Mouse (Mus musculus): Measurements from ENCODE around the gene Ptpn11.
"Not testable (repeated sequence)": the region's sequence is repeated elsewhere in the genome, so short reads cannot be mapped to it uniquely, and the experiment has no call there.

Ptpn11 gene

DNA sequence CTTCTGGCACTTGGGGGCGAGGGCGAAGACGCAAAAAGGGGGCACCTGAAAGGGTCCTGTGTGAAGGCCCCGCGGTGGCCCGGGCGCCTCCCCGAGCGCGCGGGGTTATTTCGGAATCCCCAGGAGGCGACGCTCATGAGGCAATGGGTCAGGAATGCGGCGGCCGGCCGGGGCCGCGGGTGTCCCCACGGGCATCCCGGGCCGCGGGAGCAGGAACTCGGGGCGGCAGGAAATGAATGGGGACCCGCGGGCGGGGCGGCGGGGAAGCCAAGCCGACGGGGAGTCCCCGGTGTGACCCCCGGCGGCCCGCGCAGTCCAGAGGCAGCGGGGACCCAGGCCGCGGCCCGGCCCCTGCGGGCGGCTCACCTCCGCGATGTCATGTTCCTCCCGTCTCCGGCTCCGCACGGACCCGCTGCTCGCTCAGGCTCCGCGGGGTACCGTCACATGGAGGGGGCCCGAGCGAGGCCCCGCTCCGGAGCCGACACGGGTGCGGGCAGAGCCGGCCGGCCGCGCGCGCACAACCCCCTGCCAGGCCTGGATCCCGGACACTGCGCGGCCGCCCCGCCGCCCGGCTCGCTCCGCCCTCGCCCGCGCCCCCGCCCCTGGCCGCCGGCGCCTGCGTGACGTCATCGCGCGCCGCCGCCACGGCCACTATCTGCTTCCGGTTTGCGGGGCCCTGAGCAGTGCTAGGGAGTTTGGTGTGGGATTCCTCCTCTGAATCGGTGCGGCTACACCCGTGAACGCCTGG, at the start of gene Ptpn11:
Ptpn11 (minus strand) TSS at position 562 of the 748 bp plus-strand sequence.
- peak; percentile 87 for DNase-seq (ENCODE audit: low spot score)

DNA sequence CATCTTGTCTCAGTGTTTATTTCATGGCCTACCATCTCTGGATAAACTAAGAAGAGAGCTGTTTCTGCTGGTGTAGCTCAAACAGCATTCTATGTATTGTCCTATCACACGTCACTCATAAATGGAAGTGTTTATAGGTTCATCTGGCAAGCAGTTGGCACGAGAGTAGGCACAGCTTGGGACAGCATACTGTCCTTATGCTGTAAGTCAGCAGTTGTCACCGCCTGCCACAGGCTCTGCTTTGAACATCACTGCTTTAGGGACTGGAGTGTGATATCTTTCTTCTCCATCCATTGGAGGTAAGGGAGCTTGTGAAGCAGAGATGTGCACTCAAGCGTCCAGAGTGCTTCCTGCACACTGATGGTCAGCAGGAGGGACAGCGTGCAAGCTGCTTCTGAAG, 48.6 kb upstream of the Ptpn11 start:
- no peak for DNase-seq (ENCODE audit: low spot score)

DNA sequence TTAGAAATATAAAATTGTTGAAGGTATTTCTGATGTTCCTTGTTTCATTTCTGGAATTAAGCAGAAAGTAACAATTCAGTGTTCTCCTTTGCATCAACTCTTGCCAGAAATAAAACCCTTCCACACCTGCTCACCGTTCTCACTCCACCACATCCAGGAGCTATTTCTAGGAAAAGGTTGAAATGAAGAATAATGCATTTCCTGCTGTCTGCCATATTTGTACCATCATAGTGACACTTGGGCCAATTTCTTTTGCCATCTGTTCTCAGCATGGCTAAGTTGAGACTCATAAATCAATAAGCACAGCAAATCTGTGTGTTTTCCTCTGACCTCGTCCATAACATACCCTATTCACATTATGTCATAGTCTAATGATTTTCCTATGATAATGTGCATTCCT, 47.0 kb upstream of the Ptpn11 start:
- DNase-seq (ENCODE audit: low spot score), result no peak

DNA sequence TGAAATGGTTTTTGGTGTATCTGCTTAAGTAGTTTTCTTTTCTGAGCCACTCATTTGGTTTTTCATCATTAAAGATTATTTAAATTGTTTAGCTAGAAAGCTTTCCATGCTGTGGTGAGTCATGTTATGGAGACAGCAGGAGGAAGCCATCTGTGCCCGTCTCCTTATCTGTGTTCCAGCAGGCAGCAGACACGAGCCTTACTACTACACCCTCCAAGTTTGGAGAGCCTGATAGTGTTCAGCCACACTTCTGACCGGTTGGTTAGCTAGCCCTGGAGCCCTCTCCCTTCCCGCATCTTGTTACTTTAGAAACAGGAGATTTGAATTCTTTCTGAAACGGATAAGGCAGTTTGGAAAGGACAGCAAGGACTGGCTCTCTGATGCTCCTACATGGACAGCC, 45.0 kb upstream of the Ptpn11 start:
- no peak for DNase-seq (ENCODE audit: low spot score)

DNA sequence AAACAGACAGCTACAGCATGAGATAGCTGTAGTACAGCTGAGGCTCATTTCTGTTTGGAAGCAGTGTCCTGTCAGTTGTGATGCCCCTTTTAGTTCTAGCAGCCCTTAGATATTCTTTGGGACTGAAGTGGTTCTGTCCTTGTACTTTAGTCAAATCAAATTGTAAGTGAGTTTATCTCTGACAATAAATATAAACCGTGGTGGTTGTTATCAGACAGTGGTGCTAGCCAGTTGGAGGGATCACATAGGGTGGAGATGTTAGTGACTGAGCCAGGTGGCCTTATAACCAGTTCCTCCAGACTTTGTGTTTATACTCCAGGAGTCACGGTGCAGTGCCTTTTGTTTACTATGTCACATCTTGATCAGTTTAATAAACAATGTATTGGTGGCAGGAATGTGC, 42.5 kb upstream of the Ptpn11 start:
- DNase-seq (ENCODE audit: low spot score), result no peak

DNA sequence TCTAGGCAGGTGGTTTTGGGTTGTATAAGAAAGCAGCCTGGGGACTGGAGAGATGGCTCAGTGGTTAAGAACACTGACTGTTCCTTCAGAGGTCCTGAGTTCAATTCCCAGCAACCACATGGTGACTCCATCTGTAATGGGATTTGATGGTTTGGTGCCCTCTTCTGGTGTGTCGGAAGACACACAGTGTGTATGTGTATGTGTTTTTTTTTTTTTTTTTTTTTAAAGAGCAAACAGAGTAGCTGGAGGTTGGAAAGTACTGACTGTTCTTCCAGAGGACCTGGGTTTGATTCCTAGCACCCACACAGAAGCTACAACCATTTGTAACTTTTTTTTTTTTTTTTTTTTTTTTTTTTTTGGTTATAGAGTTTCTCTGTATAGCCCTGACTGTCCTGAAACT, 41.6 kb upstream of the Ptpn11 start:
- DNase-seq (ENCODE audit: low spot score), result no peak

DNA sequence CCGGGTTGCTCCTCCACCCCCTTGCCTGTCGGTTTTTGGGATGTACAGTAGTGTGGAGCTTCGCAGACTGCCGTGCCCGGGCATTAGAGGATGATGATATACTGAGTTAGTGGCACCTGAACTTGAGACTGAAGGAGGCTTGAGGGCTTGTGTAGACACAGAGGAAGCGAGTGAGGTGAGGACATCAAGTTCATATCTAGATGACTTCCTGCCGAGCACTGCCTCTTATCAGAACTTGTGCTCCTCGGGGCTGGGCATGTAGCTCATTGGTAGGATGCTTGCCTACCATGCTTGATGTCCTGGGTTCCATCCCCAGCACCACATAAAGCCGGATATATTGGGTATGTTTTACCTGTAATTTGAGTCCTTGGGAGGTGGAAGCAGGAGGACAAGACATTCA, 39.6 kb upstream of the Ptpn11 start:
- no peak for DNase-seq (ENCODE audit: low spot score)

DNA sequence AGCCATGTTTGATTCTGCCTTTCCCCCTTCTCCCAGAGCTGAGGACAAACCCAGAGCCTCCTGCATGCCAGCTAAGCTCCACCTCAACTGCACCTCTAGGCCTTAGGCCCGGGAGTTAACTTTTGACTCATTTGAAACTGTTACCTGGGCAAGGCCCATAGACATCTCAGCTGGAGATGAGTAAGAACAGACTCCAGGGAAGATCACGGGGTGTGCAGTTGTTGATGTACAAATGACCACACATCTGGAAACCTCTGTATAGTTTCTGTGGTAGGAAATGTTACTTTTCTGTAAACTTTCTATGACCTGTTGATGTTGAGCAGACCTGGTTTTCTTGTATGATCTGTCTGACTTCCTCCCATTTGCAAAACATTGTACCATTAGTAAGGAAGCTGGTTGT, 38.0 kb upstream of the Ptpn11 start:
- no peak for DNase-seq (ENCODE audit: low spot score)

DNA sequence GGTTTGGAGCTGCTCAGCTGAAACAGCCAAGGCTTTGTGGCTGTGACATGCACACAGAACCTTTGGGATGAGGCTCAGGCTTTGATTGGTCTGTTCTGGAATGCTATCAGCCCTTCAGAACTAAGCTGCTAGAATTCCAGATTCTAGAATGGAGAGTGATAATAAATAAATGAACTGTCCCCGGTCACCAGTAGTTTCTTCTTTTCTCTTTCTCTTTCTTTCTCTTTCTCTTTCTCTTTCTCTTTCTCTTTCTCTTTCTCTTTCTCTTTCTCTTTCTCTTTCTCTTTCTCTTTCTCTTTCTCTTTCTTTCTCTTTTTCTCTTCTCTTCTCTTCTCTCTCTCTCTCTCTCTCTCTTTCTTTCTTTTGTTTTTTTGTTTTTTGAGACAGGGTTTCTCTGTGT, 36.1 kb upstream of the Ptpn11 start:
- DNase-seq (ENCODE audit: low spot score), result not testable (repeated sequence)

DNA sequence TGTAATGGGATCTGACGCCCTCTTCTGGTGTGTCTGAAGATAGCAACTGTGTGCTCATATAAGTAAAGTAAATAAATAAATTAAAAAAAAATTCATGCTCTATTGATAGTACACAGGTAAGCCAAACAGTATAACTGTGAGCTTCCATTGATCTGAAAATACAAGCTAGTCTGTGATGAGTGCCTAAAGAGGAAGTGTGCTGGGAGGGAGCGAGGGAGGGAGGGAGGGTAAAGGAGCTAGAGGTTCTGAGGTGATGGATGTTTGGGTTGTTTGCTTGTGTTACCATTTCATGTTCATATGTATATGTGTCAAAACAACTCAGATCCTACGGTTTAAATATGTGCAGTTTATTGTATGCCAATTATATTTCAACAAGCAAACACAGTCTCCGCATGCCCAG, 35.6 kb upstream of the Ptpn11 start:
- no peak for DNase-seq (ENCODE audit: low spot score)

DNA sequence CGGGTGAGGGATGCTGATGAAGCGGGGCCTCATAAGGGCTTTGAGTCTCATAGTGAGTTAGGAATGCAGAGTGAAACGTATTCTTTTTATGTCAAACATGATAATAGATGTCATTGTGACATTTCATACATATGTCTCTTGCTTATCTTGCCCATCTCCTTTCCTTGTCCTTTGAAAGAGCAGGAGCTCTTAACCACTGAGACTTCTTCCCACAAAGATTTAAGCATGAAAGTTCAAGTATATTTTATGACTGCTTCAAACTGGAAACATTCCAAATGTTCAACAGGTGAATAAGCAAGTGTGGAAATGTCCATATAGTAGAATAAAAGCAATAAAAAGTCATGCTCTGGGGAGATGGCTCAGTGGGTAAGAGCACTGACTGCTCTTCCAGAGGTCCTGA, 35.2 kb upstream of the Ptpn11 start:
- no peak for DNase-seq (ENCODE audit: low spot score)

DNA sequence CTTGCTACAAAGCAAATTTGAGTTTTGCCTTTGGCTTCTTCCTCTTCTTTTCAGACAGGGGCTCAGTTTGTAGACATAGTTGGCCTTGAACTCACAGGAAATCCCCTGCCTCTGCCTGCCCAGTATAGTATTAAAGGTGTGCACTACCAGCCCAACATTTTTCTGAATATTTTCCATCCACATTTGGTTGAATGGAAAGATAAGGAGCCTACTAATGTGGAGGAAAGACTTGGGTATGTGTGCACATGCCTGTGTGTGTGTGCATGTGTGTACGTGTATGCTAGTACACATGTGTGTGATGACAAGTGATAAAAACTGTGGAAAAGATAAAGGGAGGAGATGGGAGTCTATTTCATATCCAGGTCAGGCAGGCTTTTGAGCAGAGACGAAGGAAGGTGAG, 34.7 kb upstream of the Ptpn11 start:
- no peak for DNase-seq (ENCODE audit: low spot score)

DNA sequence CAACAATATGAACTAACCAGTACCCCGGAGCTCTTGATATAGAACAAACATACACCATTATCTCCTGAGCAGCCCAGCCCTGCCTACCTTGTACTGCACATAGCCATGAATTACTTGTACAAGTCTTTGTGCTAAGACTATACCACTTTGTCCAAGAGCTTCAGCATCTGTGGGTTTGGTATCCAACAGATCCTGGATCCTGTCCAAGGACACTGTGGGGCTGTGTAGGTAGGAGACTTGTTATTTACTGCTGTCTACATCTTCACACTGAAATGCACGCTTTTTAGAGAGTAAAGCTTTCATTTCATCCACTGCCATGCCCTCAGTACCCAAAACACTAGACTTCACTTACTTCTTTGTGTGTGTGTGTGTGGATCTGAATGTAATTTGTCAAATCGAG, 33.7 kb upstream of the Ptpn11 start:
- DNase-seq (ENCODE audit: low spot score), result no peak

DNA sequence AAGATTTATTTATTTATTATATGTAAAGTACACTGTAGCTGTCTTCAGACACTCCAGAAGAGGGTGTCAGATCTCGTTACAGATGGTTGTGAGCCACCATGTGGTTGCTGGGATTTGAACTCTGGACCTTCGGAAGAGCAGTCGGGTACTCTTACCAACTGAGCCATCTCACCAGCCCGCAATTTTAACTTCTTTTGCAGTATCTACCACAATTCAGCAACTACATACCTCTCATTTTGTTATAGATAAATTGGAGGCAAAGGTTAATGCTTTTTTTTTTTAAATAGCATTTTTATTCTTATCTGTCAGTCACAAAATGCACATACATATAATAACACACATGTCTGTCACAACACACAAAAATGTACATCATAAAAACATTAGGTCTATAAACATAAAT, 32.8 kb upstream of the Ptpn11 start:
- not testable (repeated sequence) for DNase-seq (ENCODE audit: low spot score)

DNA sequence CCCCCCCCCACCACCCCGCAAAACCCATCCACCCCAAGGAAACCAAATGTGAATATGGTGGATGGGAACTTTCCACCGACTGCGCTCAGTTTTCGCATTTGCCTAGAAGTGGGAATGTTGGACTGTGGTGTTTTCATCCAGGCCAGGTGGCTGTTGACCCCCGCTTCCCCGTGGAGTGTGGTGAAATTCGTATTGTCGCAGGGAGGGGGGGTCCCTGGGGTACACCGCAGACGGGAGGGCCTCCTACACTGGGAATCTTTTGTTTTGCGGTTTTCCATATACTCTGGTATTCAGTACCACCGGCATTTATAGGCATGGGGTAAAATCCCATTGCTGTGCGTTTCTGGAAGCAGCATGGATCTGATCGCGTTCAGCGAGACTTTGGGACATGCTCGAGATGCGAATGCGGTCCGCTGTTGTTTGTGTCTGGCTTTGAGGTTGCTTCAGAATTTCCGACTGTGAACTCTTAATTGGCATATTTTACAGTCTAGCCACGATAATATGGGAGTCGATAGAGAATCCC, 30.2 kb upstream of the Ptpn11 start:
- no peak for DNase-seq (ENCODE audit: low spot score)

DNA sequence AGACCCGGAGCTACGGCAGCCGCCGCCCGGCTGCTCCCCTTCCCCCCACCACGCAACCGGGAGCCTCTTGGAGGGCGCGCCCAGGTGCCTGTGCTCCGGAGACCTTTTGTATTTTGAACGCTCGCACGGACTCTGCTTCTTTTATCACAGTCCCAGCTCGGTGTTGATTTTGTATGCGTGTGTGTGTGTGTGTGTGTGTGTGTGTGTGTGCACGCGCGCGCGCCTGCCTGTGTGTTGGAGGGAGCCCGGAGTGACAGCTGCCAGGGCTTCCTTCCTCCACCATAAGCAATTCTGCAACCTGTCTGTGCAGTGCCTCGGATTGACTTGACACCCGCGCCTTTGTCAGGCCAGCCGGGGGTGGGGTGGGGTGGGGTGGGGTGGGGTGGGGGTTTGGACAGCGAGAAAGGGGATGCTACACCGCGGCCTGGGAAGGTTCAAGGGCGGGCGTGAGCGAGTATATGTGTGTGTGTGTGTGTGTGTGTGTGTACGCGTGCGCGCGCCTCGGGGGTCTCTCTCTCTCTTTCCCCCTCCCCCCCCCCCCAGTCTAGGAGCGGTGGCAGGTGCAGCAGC, 29.6 kb upstream of the Ptpn11 start:
- DNase-seq (ENCODE audit: low spot score), result peak; percentile 61

DNA sequence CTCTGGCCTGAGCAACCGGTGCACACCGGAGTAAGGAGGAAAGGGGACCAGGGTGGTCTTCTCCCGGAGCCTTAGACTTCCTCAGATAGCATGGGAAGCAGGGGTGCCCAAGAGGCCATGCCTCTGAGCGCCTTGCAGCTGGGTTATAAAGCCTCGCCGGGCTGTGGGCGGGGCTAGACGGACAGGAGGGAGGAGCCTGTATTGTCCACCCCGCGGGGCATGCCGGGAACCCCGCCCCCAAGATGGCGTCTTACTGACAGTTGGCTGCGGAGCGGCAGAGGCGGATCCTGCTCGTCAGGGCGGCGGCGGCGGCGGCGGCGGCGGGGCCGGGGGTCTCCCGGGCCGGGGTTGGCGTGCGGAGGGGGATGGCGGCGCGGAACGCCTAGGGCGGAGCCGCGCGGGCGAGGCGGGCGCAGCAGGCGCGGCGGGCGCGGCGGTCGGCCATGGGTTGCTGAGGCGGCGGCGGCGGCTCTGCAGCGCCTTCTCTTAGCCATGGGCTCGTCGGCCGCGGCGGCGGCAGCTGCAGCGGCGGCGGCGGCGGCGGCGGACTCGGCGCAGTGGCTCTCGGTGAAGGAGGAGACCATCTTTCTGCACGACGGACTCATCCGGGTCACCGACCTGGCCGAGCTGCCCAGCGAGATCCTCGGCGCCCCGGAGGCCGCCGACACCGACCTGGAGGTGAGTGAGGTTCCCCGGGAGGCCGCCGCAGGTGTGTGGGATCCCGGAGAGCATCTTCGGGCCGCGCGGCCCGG, 29.0 kb upstream of the Ptpn11 start, which contains the start of gene Hectd4:
Hectd4 (plus strand) TSS at position 240 of the 752 bp plus-strand sequence.
- DNase-seq (ENCODE audit: low spot score), result peak; percentile 96

DNA sequence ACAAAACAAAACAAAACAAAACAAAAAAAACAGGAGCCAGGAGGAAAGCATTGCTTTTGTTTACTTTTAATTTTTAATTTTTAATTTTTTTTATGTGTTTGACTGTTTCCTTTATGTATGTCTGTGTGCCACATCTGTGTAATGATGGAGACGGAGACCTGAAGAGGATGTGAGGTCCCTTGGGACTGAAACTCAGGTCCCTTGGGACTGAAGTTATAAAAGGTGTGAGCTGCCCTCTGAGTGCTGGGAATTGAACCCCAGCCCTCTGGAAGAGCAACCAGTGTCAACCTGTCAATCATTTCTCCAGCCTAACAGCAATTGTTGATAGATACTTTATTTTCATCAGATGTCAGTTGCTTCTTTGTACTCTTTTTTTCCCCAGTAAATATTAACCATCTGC, 28.0 kb upstream of the Ptpn11 start:
- no peak for DNase-seq (ENCODE audit: low spot score)

DNA sequence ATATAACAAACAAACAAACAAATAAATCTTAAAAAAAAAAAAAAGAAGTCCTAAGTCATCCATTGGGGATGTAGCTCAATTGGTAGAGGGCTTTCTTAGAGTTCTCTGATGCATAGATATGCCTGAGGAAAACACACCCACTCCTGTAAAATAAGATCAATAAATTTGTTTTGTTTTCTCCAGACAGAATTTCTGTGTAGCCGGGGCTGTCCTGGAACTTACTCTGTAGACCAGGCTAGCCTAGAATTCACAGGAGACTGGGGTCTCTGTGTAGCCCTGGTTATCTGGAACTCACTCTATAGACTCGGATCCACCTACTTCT, 26.1 kb upstream of the Ptpn11 start:
- DNase-seq (ENCODE audit: low spot score), result no peak

DNA sequence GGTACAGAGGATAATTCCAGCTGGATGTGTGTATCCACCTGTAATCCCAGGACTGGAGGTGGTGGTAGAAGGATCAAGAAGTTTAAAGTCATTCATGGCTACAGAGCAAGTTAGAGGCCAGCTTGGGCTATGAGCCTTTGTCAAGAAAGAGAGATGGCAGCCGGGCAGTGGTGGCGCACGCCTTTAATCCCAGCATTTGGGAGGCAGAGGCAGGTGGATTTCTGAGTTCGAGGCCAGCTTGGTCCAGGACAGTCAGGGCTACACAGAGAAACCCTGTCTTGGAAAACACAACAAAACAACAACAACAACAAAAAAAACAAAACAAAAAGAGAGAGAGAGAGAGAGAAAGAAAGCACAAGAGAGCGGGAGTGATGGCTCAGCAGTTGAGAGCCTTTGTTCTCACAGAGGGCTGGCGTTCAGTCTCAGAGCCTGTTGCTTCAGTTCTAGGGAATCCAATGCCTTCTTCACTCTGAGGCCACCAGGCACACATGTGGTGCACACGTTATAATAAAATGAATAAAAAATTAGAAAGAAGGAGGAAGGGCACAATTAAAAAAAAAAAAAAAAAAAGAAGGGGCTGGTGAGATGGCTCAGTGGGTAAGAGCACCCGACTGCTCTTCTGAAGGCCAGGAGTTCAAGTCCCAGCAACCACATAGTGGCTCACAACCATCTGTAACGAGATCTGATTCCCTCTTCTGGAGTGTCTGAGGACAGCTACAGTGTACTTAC, 25.6 kb upstream of the Ptpn11 start:
- DNase-seq (ENCODE audit: low spot score), result not testable (repeated sequence)

DNA sequence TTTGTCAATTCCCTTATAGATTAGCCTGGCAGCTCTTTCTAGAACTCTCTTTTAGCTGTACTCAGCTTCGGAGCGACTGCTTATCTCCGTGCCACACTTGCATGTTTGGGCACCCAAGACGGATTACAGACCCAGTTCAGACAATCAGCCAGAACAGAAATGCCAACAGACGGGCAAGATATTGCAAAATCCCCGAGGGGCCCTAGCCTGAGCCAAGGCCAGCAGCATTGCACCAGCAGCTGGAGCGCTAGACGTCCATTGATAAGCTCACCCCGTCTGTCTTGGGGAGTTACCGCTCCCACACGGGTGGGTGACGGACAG, 24.9 kb upstream of the Ptpn11 start:
- no peak for DNase-seq (ENCODE audit: low spot score)

DNA sequence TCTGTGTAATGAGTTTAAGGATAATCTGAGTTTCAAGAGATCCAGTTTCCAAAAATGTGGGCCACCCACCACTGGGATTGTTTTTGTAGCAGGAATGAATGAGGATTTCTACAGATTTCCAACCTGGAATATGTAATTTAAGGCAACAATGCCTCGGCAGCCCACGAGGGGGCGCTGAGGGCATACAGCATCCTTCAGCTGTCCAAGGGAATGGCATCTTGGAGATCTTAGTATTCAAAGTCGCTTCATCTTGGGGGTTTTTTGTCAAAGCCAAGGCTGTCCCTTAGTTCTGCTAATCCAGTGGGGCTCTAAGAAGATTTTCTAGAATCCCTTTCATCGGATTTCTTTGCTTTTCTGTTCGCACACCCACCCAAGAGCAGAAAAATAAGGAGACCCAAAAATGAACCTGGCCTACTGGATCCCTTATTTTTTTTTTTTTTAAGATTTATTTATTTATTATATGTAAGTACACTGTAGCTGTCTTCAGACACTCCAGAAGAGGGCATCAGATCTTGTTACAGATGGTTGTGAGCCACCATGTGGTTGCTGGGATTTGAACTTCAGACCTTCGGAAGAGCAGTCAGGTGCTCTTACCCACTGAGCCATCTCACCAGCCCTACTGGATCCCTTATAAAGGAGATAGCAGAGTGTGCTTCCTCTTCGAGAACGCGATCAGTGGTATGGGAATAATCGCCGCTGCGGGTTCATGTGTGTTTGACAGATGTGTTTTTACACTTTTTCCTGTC, 24.4 kb upstream of the Ptpn11 start:
- peak; percentile 82 for DNase-seq (ENCODE audit: low spot score)

All from embryo, embryonic 10 days (tissue).